Mouse (Mus musculus) gonadal fat pad, adult 2 months (tissue): ENCODE data around the gene Tbc1d1. TPM values are rescaled to one million over a fixed set of nuclear protein-coding genes. Genes with fewer than 3 reads are reported as not detected.

Experiments
- DNase-seq: peaks from one replicate; pipeline ENCODE4 v3.0.0-alpha.2; 2012; ENCODE audit warnings: low read depth
- polyA plus RNA-seq: library from polyadenylated mRNA; depleted of rRNA; stranded (reverse); fragments of >200 nt; gene quantifications from 2 replicates; pipeline ENCODE4 v1.2.3, GENCODE M21; 2012

Tbc1d1 gene
- polyA plus RNA-seq, 1 experiment, result 31.9 TPM

DNA sequence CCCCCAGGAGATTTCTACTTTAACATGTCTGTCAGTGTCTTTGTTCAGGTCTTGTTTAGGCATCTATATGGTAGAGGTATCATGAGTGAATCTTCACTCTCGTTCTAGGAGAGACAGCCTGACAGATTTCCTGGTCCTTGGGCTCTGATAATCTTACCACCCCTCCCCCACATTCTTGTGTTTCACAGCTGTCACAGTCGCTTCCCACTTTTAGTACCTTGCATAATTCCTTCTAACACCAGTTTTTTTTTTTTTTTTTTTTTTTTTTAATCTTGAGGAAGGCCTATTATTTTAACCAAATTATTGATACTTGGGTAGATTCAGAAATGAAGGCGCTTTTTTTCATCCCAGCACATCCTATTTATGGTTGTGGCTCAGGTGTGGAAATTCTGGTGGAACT is 81.6 kb downstream of the Tbc1d1 start:
- no peak for DNase-seq

DNA sequence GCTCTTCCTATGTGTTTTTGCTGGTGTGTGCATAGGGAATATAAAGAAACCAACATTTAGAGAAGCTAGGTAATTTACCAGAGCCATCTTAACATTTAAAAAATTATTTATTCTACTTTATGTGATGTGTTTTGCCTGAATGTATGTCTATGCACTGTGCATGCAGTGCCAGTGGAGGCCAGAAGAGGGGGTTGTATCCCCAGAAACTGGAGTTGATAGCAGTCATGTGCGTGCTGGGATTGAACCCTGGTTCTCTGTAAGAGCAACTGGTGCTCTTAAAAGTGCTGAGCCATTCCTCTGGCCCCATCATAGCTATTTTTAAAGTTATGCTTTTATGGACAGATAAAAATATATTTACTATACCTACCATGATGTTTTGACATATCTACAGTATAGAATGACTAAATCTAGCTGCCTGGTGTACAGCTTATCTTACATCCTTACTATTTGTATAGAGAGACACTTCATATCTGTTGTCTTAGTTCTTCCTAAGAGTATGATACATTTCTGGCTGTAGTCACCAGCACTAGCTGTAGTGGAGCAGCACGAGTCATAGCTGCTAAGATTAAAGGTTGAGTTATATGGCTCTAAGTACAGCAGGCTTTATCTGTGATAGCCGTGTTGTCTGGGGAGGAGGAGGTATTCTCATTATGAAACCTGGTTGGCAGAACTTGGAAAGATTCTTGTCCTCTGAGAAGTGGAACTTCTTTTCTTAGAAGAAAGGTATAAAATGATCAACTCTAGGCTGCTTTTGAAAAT is 83.0 kb downstream of the Tbc1d1 start:
- DNase-seq, result no peak

DNA sequence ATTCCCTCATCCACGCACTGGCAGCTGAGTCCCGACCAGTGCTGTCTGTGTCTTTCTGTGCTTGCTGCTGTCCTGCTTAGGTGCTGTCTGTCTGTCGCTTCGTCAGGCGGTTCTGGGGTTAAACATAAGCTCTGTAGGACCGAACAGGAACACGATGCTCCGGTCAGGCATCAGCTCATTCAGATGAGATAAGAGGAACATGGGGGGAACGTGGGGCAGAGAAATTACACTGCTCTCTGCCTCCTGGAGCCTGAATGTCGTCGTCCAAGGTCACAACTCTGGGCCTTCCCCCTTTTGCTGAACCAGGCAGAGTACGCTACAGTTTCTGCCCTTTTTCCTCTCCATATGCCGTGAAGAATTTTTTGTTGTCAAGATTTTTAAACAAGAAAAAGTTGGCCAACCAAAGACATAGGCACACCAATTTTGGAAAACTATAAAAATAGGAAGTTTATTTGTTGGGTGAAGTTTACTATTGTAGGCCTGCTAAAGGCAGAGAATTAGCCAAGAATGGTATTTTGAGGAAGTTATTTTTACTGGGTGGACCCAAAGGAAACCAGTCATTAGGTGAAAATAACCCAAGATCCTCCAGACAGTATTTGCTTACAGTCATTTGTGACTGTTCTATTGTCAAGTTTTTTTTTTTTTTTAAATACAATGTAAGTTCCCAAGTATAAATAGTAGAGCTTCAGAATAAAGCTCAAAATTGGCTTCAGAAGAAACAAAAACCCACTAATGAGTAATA is 85.0 kb downstream of the Tbc1d1 start:
- DNase-seq, result no peak

DNA sequence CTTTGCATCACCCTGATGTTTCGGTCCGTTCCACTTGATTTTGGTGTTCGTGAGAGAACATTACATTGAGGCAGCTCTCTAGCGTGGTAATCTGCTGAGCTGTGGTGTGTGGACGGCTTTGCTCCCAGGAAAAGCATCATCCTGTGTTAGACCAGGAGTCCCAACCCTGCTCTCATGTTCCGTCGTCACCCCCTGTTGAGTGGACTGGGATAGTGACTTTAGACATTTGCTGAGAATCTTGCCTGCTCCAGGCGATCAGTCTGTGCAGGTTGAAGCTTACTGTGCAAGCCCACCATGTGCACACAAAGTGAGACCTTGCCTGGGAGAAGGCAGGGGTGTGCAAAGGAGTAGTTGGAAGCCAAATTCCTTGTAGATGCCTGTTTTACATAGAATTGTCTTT is 85.8 kb downstream of the Tbc1d1 start:
- DNase-seq, result no peak

DNA sequence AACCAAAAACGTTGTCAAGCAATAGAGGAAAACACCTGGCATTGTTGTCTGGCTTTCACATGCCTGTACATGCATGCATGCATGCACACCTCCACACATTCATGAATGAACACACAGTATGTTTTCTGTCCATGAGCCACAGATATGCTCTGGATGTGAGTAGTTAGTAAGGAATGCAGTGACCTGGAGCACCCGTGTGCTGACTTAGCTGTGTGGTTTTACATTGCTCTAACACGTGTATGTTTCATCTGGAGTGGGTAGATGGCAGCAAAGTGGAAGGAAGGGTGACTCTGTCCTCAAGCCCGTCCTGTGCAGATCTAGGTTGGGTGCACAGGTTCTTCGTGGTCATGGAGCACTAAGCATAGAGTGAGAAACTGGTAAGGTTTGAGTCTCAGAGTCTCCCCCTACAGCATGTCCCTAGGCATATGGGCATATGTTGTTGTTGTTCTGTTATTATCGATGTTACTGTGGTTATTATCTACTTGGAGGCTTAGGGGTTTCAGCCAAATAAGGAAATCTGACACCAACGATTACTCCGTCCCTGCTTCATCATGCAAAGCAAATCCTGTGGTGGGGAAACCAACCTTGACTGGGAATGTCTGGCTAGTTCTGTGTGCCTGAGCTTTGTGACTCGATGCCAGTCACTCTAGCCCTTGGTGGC is 86.8 kb downstream of the Tbc1d1 start:
- DNase-seq, result no peak

DNA sequence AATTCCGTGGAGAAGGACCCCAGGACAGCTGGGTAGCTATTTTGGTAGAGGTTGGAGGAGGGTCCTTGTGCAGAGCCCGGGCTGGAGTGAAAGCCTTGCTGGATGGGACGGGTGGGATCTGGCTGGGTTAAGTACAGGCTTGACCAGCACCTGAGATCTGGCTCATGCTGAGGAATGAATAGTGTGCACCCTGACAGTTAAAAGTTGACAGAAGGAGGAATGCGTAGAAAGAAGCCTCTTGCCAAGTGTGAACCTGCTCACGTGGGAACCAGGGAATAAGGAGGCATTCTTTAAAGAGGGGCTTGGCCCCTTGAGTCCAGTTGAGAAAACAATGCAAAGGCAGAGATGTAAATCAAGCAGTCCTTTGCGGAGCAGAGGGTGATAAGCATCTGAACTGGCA is 87.6 kb downstream of the Tbc1d1 start:
- DNase-seq, result no peak

DNA sequence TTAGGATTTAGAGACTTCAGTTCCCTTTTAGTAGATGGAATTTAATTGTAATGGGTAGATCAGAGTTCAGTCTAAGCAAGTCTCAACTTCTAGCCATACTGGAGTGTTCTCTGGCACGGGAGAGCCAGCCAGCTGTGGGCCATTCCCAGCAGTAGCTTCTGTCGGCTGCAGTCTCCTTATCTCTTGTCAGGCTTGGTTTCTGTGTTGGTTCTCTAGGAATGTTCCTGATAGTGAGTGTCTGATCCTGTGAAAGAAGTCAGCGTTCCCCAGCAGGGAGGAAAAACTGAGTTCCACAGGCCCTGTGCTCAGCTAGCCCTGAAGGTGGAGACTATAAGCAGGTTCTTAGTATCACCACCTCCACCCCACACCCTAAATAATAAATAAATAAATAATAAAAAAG is 88.2 kb downstream of the Tbc1d1 start:
- DNase-seq, result no peak

DNA sequence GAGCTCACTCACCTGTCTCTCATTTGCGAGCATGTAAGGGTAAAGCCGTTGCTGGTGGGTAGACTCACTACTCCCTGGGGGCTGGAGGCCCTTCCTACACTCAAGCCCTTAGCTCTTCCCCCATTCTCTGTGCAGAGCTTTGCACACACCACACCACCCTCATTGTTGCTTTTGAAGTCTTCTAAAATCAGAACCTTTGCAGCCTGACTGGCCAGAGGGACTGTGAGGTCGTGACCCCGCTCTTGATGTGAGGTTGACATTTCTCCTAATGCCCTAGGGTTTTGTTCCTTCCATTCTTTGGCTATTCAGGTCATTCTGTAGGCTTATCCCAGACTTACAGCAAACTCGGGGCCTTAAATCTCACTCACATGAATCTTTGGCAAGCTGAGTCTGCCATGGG is 88.6 kb downstream of the Tbc1d1 start:
- no peak for DNase-seq

DNA sequence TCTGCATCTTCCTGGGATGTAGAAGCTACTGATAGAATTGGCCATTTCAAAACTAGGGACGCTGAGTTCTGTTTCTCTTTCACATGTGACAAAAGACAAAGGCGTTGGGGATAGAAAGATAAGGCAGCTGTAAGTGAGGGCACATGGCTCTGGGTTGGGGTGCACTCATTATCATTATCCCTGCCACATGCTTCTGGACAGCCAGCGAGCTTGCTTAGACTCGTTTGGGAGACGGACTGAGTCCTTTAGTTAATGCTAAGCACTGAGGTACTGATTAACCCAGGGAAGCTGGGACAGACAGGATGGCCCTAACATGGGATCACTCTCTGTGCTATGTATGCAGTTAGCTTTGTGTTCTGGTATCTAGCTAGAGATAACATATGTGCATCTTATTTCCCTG is 95.3 kb downstream of the Tbc1d1 start:
- no peak for DNase-seq

DNA sequence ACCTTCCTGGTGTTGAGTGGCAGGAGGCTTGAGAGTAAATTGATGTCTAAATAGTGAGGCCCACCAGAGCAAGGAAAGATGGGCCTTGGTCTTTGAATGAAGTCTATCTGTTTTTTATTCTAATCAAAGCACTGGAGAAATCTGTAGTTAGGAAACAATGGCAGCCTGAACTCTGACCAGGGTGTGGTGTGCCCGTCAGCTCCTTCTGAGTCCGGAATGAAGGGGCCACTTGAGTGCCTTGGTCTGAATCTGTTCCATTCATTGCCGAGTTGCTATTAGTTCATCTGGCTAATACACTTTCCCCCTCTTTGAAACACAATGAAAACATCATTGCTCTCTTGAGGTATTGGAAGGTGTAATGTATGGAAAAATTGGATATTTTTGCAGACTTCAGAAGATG is 98.2 kb downstream of the Tbc1d1 start:
- no peak for DNase-seq

DNA sequence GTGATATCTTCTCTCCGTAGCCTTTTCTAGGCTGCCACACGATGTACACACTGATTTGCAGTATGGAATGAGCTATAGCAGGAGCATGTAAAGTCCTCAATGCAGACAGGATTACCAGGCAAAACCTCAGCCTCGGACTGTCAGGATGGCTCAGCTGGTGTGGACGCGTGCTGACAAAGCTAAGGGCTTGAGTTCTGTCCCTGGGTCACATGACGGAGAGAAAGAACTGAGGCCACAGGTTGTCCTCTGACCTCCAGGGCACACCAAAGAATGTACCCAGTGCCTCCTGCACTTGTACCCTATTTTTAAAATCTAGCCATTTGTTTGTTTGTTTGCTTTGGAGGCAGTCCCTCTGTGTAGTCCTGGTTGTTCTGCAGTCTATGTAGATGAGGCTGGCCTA is 98.9 kb downstream of the Tbc1d1 start:
- no peak for DNase-seq

DNA sequence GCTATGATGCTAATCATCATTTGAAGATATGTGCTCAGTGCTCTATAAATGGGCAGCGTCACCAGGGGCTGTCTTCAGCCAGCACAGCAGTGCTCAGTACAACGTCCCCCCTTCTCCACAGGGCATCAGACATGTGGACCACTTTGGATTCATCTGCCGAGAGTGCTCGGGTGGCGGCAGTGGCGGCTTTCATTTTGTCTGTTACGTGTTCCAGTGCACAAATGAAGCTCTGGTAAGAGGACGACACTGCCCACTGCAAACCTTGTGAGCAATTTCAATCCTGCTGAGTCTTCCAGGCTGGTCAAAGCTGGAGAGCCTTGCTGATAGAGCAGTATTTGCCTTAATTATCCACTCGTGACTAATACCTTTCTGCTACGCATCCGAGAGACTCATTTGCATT is 107.2 kb downstream of the Tbc1d1 start:
- DNase-seq, result no peak

DNA sequence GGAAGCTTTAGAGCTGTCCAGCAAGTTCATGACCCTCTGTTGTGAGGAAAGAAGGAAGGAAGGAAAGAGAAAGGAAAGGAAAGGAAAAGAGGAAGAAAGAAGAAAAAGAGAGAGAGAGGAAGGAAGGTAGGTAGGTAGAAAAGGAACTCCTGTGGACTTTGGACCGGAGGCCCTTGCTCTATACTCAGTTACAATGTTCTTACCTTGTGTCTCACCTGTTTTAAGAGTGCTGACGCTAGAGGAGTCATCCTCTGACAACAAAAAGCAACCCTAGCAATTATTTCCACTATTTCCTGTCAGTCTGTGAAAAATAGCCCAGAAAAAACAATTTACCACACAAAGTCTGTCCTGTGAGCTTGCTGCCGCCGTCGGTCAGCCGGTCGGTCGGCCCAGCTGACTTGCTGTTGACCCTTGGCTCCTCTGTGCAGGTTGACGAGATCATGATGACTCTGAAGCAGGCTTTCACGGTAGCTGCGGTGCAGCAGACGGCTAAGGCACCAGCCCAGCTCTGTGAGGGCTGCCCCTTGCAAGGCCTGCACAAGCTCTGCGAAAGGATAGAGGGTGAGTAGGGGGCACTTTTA is 107.9 kb downstream of the Tbc1d1 start:
- DNase-seq, result no peak

DNA sequence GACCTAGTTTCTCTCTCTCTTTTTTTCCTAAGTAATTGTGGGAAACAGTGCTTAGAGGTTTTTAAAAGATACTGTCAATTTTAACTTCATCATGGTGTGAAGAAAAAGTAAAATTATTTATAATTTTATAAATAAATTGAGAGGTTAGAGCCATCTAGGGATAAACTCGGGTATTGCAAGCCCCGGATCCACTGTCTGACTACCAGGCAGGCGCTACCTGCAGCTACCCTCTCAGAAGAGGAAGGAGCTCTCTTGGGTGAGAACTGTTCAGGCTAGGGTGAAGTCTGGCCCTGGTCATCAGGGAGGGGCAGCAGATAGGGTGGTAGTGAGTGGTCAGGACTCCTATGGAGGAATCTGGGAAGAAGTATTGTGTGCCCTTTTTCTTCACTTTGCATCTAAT is 109.0 kb downstream of the Tbc1d1 start:
- DNase-seq, result no peak

DNA sequence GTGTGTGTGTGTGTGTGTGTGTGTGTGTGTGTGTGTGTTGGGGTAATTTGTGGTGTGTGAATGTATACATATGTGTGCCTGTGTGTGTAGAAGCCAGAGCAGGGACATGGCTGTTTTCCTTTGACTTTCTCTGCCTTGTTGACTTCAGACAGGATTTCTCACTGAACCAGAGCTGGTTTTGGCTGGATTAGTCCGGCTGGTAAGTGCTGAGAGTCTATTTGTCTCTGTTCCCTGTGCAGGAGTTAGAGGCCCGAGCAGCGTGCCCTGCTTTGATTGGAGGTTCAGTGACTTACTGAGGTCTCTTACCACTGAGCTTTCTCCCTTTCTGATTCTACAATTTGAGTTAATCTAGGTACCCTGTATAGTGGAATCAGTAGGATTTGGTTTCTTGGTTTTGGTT is 109.8 kb downstream of the Tbc1d1 start:
- no peak for DNase-seq

DNA sequence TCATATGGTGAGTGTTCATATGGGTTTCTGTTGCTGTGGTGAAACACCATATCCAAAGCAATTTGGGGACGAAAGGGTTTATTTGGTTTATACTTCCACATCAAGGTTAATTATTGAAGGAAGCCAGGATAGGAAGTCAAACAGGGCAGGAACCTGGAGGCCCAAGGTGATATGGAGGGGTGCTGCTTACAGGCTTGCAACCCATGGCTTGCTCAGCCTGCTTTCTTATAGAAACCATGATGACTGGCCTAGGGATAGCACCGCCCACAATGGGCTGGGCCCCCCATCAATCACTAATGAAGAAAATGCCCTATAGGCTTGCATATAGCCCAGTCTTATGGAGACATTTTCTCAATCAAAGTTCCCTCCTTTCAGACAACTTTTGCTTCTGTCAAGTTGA is 110.4 kb downstream of the Tbc1d1 start:
- no peak for DNase-seq

DNA sequence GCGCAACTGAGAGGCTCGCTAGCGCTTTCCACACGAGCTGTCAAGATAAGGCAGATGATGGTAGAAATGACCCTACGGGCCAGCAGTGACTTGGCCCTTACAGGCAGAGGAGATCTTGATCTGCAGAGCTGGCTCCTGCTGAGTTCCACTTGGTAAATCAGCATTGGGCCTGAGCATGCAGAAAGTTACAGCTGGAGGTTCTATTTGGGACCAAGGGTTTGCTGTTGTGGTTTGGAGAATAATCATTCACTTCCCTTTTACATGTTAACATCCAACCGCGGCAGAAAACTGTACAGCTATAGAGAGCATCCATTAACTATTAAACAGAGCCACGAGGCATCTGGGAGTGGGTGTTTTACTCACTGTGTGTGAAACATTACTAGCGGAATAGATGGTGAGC is 111.2 kb downstream of the Tbc1d1 start:
- no peak for DNase-seq

DNA sequence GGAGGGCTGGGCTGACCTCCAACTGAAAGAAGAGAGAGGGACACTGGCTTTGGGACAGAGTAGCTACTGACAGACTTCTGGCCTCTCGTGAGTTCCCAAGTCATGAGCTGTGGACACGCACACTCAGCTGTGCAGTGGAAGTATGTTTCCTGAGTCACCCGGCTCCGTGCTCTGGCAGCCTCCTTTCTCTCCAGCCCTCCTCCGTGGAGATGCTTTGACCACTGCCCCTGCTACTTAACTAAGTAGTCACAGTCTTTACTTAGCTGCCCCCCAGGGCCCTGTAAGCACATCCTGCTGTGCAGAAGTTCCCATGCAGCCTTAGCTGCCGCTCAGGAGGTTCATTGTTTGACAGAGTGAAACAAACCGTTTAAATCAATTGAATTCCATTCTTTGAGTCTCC is 113.6 kb downstream of the Tbc1d1 start:
- DNase-seq, result no peak

DNA sequence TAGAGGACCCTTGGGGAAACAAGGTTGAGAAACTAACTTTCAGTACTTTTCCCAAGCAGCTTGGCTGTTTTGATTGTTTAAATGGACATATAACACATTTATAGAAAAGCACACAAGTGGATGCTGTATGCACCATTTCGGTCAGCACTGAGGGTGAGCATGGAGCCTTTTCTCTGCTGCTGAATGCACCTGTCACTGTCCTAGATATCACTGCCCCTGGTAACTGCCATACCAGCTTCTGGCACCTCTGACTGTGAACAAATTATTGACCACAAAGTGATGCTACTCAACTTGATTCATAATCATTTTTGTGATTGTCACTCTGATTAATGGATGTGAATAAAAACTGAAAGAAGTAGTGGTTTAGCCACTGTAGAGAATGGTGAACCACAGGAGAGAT is 117.4 kb downstream of the Tbc1d1 start:
- no peak for DNase-seq

DNA sequence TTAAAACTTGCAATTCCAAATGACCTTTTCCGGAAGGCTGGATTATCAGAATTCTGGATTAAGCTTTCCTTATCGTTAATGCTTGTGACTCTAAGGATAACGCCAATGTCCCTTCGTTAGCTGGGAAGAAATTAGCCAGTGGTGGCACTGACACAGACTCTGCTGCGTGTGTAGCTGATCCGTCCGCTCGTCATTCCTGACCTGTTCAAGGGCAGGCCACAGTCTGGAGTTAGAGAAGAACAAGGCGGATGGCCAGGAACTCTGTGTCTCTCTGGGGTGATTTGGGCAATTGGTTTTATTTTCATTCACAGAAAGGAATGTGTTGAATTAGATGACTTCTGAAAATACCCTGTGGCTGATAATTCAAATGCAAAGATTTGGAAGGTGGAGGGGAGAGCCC is 118.2 kb downstream of the Tbc1d1 start:
- no peak for DNase-seq

DNA sequence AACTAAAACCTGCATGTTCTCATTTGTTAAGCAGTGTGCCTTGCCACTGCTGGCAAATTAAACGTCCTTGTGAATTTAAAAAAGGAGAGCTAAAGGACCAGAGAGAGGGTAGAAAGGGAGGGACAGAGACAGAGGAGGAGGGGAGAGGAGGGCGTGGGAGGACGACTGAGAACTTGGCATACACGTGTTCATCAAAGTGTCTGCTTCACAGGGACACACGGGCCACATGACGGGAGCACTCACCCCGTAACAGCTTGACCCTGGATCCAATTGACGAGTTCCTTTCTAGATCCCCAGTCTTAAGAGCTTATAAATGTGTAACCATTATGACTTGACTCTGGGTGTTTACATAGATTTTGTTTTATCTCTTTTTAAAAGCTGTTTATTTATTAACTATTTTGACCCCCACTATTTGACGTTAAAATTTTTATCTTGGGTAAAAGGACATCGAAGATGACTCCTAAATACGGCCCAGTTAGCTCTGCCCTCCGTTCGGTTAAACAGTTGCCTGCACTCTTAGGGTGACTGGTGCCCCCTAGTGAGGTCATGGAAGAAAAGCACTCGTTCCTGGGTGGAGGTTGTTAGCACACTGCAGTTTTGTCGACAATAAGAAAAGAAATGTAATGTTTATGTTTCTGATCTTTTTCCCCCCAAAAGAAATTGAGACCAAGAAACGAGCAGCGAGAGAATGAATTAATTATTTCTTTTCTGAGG is 118.8 kb downstream of the Tbc1d1 start:
- no peak for DNase-seq

DNA sequence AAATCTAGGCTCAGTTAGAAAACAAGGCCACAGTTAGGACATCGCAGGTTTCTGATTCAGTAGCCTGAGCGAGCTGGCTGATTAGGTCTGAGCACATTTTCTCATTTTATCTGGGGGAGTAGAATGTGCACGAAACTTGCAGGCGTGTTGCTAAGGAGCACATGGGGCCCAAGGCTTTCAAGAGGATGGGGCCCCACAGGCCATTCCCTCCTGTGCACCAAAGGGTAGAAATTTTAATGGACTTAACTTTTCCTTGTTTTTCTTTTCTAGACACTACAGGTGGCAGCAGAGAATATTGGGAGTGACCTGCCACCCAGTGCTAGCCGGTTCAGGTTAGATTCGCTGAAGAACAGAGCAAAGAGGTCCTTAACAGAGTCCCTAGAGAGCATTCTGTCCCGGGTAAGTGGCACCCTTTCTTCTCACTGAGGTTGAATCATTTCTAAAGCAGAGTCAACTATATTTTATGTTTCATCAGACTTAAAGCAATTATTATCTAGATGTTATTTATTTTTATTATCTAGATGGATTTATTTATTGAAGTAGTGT is 121.6 kb downstream of the Tbc1d1 start:
- no peak for DNase-seq
